Mouse (Mus musculus): ENCODE data around the gene Gm13695. TPM values are rescaled to one million over a fixed set of nuclear protein-coding genes. Genes with fewer than 3 reads are reported as not detected.
"Not testable (repeated sequence)": the region's sequence is repeated elsewhere in the genome, so short reads cannot be mapped to it uniquely, and the experiment has no call there.

Gene Gm13695
- not detected for polyA plus RNA-seq (2017; shearing (Covaris generic))

- ATAC-seq = not testable (repeated sequence)
Measured at GRCm38 (mm10) chr2:83967013-83967412, at the start of gene Gm13695. TSS of gene Gm13695 (plus strand) at chr2:83967313.

GRCm38 (mm10) chr2:83929478-83930088 lies 37.5 kb upstream of the Gm13695 start:
- peak; percentile 90 for ATAC-seq

GRCm38 (mm10) chr2:83940931-83941361 lies 26.2 kb upstream of the Gm13695 start, which contains the start of gene Zswim2:
TSS of gene Zswim2 (minus strand) at chr2:83941228.
- ATAC-seq = peak; percentile 70

GRCm38 (mm10) chr2:83941378-83941777 lies 25.7 kb upstream of the Gm13695 start:
- peak; percentile 50 for ATAC-seq

- ATAC-seq = no peak
Measured at GRCm38 (mm10) chr2:83941792-83942191, 25.3 kb upstream of the Gm13695 start.

GRCm38 (mm10) chr2:83955393-83955792 lies 11.7 kb upstream of the Gm13695 start, which contains the start of gene Gm13698:
TSS of gene Gm13698 (plus strand) at chr2:83955693.
- ATAC-seq = not testable (repeated sequence)

GRCm38 (mm10) chr2:83961203-83961602 lies 5.9 kb upstream of the Gm13695 start, which contains the start of gene Gm13693:
TSS of gene Gm13693 (plus strand) at chr2:83961503.
- not testable (repeated sequence) for ATAC-seq

- not testable (repeated sequence) for ATAC-seq
Measured at GRCm38 (mm10) chr2:83972823-83973222, 5.7 kb downstream of the Gm13695 start, which contains the start of gene Gm13696. TSS of gene Gm13696 (plus strand) at chr2:83973123.

- not testable (repeated sequence) for ATAC-seq
Measured at GRCm38 (mm10) chr2:83978633-83979032, 11.5 kb downstream of the Gm13695 start, which contains the start of gene Gm13694. TSS of gene Gm13694 (plus strand) at chr2:83978933.

- not testable (repeated sequence) for ATAC-seq
Measured at GRCm38 (mm10) chr2:83984443-83984842, 17.3 kb downstream of the Gm13695 start, which contains the start of gene Gm13697. TSS of gene Gm13697 (plus strand) at chr2:83984743.

- not testable (repeated sequence) for ATAC-seq
Measured at GRCm38 (mm10) chr2:83990253-83990652, 23.1 kb downstream of the Gm13695 start, which contains the start of gene Gm13691. TSS of gene Gm13691 (plus strand) at chr2:83990553.

- ATAC-seq = peak; percentile 99
Measured at GRCm38 (mm10) chr2:83993639-83994255, 26.6 kb downstream of the Gm13695 start.

- ATAC-seq = not testable (repeated sequence)
Measured at GRCm38 (mm10) chr2:83994526-83994925, 27.4 kb downstream of the Gm13695 start.

GRCm38 (mm10) chr2:84008913-84009312 lies 41.8 kb downstream of the Gm13695 start:
- ATAC-seq = no peak

GRCm38 (mm10) chr2:84009818-84010217 lies 42.7 kb downstream of the Gm13695 start:
- no peak for ATAC-seq

GRCm38 (mm10) chr2:84014572-84014971 lies 47.5 kb downstream of the Gm13695 start:
- no peak for ATAC-seq

- not testable (repeated sequence) for ATAC-seq
Measured at GRCm38 (mm10) chr2:84016291-84016690, 49.2 kb downstream of the Gm13695 start.

- ATAC-seq = no peak
Measured at GRCm38 (mm10) chr2:84018330-84018729, 51.2 kb downstream of the Gm13695 start.

Other genes starting within 250 kb of the Gm13695 start
- 10 to 100 TPM; 63.4 to 80.2 (median 77.9) TPM for gene Itgav, start 242.9 kb upstream of the Gm13695 start, polyA plus RNA-seq (2017; shearing (Covaris generic))
- 1 to 10 TPM in 1 of 3 experiments, under 1 TPM in 2; 0.25 to 1.0 (median 0.52) TPM for gene Fam171b, start 154.7 kb upstream of the Gm13695 start, polyA plus RNA-seq (2017; shearing (Covaris generic))
- gene Zswim2, start 26.1 kb upstream of the Gm13695 start, polyA plus RNA-seq (2017; shearing (Covaris generic)) = not detected
- not detected for gene Gm13698, start 11.6 kb upstream of the Gm13695 start, polyA plus RNA-seq (2017; shearing (Covaris generic))
- not detected for gene Gm13693, start 5.8 kb upstream of the Gm13695 start, polyA plus RNA-seq (2017; shearing (Covaris generic))
- gene Gm13696, start 5.8 kb downstream of the Gm13695 start, polyA plus RNA-seq (2017; shearing (Covaris generic)) = not detected
- not detected for gene Gm13694, start 11.6 kb downstream of the Gm13695 start, polyA plus RNA-seq (2017; shearing (Covaris generic))
- gene Gm13697, start 17.4 kb downstream of the Gm13695 start, polyA plus RNA-seq (2017; shearing (Covaris generic)) = not detected
- not detected for gene Gm13691, start 23.2 kb downstream of the Gm13695 start, polyA plus RNA-seq (2017; shearing (Covaris generic))

All from inflammation-experienced regulatory T-cells, adult 6 months (primary cell).